Mouse (Mus musculus) kidney, postnatal 14 days (tissue): ENCODE data around the gene Gtf3c2.
A peak's percentile ranks its signal among the peaks of the same experiment; 100 is the strongest.

Experiments used
- DNase-seq: peaks from one replicate; pipeline ENCODE4 v3.0.0; 2022; ENCODE audit warnings: mixed read lengths

Gtf3c2 gene

GRCm38 (mm10) chr5:31138241-31138967 lies 41.5 kb downstream of the Gtf3c2 start, which contains the start of gene Ucn:
Gene Ucn (minus strand): TSS chr5:31138829.
- DNase-seq, result no peak

- no peak for DNase-seq
These were observed 42.3 kb downstream of the Gtf3c2 start for GRCm38 (mm10) chr5:31137658-31138057.

DNA sequence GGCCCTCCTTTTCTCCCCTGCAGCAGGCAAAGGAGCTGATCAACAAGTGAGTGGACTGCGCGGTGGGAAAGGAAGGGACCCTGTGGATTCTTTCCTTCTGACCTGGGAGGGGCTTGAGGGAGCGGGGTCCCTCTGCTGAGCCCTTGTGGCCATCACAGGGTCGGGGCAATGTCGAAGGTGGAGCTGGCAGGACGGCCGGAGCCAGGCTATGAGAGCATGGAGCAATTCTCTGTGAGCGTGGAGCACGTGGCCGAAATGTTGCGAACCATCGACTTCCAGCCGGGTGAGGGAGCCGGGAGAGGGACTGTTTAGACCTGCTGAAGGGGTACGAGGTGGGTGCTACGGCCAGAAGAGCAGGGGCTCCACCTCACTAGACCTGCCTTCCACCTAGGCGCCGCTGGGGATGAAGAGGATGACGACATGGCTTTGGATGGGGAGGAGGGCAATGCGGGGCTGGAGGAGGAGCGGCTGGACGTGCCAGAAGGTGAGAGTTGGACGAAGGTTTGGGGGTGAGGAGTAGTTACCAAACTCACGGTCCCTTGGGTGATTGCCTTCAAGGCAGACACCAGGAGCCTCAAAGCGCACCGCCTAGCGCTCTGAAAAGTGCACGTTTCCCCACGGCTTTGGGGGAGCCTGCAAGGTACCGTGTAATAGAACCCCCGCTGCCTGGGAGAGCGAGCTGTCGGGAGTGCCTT lies 43.1 kb downstream of the Gtf3c2 start:
- no peak for DNase-seq

- DNase-seq, result no peak
These were observed 53.9 kb downstream of the Gtf3c2 start for GRCm38 (mm10) chr5:31126050-31126449.

DNA sequence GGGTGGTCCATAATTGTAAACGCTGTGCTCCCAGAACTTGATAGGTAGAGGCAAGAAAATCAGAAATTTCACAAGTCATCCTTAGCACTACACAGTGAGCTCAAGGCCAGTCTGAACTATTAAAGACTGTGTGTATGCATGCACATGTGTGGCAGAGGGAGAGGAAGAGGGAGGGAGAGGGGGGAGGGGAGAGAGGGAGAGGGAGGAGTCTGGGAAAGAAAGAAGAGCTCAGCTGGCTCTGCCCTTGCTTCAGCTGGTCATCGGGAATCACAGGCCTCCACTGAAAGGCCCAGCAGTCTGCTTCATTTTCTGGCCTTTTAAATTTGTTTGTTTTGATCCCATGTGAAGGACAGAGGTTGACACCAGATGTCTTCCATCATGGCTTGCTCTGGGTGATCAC lies 56.5 kb downstream of the Gtf3c2 start:
- DNase-seq, result no peak

GRCm38 (mm10) chr5:31121111-31121510 lies 58.8 kb downstream of the Gtf3c2 start:
- DNase-seq, result no peak

- no peak for DNase-seq
These were observed 63.0 kb downstream of the Gtf3c2 start for GRCm38 (mm10) chr5:31116912-31117311.

GRCm38 (mm10) chr5:31116354-31116753 lies 63.6 kb downstream of the Gtf3c2 start, which contains the start of gene Trim54:
Gene Trim54 (plus strand): TSS chr5:31116712.
- no peak for DNase-seq

- peak; percentile 14 for DNase-seq
These were observed 69.2 kb downstream of the Gtf3c2 start for GRCm38 (mm10) chr5:31110781-31111180.

GRCm38 (mm10) chr5:31108000-31108490 lies 71.9 kb downstream of the Gtf3c2 start, which contains the start of gene Slc30a3:
Gene Slc30a3 (minus strand): TSS chr5:31108237.
- DNase-seq, result no peak
